Mouse (Mus musculus) embryonic stem cell, embryonic (primary cell): ENCODE data around the gene Mrps21.

Source experiments
- CTCF ChIA-PET, 4 experiments: fragments of 300-600 bp in 2 of 4; fragments of 350-600 bp in 2 of 4; sonication (Branson Sonifier 250); formaldehyde crosslinking; loops; one replicate each; lab custom pipeline; 2022; ENCODE audit warnings: inconsistent platforms in 2 of 4; lab: Charles Lee
- POLR2A ChIA-PET, 4 experiments: fragments of 300-600 bp in 2 of 4; fragments of 350-600 bp in 2 of 4; sonication (Branson Sonifier 250); formaldehyde crosslinking; loops; one replicate each; lab custom pipeline; 2022; ENCODE audit warnings: antibody characterized with exemption in 4 of 4, inconsistent platforms in 1 of 4; lab: Charles Lee

The Mrps21 gene

DNA sequence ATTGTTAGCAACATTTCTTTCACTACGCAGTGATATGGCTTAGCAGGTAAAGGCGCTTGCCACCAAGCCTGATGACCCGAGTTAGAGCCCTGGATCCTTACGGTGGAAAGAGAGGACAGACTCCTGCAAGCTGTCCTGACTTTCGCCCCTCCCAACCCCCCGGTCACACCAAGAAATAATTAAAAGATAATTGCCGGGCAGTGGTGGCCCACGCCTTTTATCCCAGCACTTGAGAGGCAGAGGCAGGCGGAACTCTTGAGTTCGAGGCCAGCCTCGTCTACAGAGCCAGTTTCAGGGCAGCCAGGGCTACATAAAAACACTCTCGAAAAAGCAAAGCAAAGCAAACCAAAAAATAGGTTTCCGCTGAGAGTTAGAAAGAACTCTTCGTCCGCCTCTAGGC lies 343 bp downstream of the Mrps21 start:
- ChIA-PET CTCF (interaction anchor here (0.5 to 1.6 kb wide), 6 partner anchors 9 to 781 kb away, joined by 3 to 5 read pairs (median 4); partner anchors contain the start of gene Ciart (in 1 of the 4)), POLR2A (interaction anchor here (0.5 to 3.6 kb wide), 51 partner anchors 8 to 585 kb away, joined by 3 to 42 read pairs (median 4); partner anchors contain the start of genes Prpf3 (in 4 of the 4), Ciart (in 3 of the 4), Car14 (in 2 of the 4) and Ensa (in 2 of the 4))

- CTCF ChIA-PET: interaction anchor here in 1 of 4 experiments (0.5 kb wide), 1 partner anchor 44 kb away, joined by 4 read pairs; no protein-coding TSS in a partner anchor
- POLR2A ChIA-PET: interaction anchor here in 2 of 4 experiments (0.7 to 3.4 kb wide), 8 partner anchors 9 to 96 kb away, joined by 3 to 14 read pairs (median 4); partner anchors contain the start of genes Ciart (in 2 of the 2) and Prpf3 (in 1 of the 2)
Measured at GRCm38 (mm10) chr3:95867408-95867807, 3.9 kb downstream of the Mrps21 start.

GRCm38 (mm10) chr3:95866071-95866470 lies 5.2 kb downstream of the Mrps21 start:
- CTCF ChIA-PET: interaction anchor here in 3 of 4 experiments (0.8 to 2.6 kb wide), 6 partner anchors 10 to 42 kb away, joined by 4 to 9 read pairs (median 4); partner anchors contain the start of gene Prpf3 (in 1 of the 3)
- POLR2A ChIA-PET: interaction anchor here in 3 of 4 experiments (0.7 to 4.0 kb wide), 21 partner anchors 8 to 377 kb away, joined by 3 to 20 read pairs (median 7); partner anchors contain the start of genes Prpf3 (in 3 of the 3), Ciart (in 2 of the 3), Aph1a (in 1 of the 3) and Car14 (in 1 of the 3)

GRCm38 (mm10) chr3:95865571-95865970 lies 5.7 kb downstream of the Mrps21 start:
- POLR2A ChIA-PET: interaction anchor here (0.7 to 4.0 kb wide), 32 partner anchors 8 to 397 kb away, joined by 3 to 20 read pairs (median 5); partner anchors contain the start of genes Ciart (in 3 of the 4), Prpf3 (in 3 of the 4), Aph1a (in 1 of the 4) and Car14 (in 1 of the 4)
- CTCF ChIA-PET: interaction anchor here (0.6 to 2.6 kb wide), 11 partner anchors 9 to 1382 kb away, joined by 3 to 9 read pairs (median 5); partner anchors contain the start of gene Prpf3 (in 1 of the 4)

DNA sequence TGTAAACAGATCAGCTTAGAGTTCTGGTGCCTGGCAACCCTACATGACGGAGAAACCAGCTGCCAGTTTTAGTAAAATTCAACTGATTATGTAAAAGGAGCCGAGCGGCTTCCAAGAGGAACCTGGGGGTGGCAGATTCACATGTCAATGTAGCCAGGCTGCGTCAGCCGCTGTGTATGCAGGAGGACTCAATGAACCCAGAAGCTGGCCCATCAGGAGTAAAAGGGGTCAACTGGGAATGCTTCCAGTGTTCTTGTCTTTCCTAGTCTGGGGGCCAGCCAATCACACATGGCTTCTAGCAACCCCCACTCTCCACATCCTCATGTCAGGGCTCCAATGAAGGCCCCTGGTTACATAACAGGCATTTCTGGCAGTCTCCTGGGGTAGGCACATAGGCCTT lies 6.3 kb downstream of the Mrps21 start:
- ChIA-PET POLR2A (interaction anchor here (0.5 to 4.0 kb wide), 45 partner anchors 9 to 431 kb away, joined by 3 to 20 read pairs (median 4); partner anchors contain the start of genes Ciart (in 3 of the 4), Prpf3 (in 3 of the 4), Car14 (in 2 of the 4) and Arnt (in 1 of the 4)), CTCF (interaction anchor here (0.6 to 2.6 kb wide), 16 partner anchors 9 to 1382 kb away, joined by 3 to 9 read pairs (median 4); partner anchors contain the start of gene Prpf3 (in 1 of the 4))

DNA sequence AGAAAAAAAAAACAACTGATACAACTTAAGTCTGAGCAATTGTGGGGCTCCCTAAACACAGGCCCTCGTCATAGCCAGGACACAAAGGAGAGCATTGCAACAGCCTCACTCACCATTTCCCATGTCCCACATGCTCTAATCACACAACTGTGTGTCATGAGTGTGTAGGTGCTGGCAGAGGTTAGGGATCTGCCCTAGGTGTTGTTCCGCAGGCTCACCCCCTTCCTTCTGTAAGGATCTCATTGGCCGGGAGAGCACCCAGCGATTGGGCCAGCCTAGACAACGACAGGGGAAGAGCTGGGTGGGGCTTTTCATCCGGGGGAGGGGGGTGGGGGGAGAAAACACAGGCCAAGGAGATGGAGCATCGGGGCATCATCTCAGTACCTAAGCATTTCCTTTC lies 7.7 kb downstream of the Mrps21 start:
- ChIA-PET CTCF (interaction anchor here in 3 of 4 experiments (0.5 to 2.6 kb wide), 9 partner anchors 36 to 994 kb away, joined by 3 to 9 read pairs (median 3); partner anchors contain the start of gene Ensa (in 1 of the 3)), POLR2A (interaction anchor here in 3 of 4 experiments (0.6 to 4.0 kb wide), 21 partner anchors 8 to 275 kb away, joined by 3 to 20 read pairs (median 4); partner anchors contain the start of genes Ciart (in 2 of the 3), Mrps21 (in 2 of the 3), Car14 (in 1 of the 3) and Golph3l (in 1 of the 3))

GRCm38 (mm10) chr3:95861796-95862195 lies 9.5 kb downstream of the Mrps21 start:
- CTCF ChIA-PET: interaction anchor here in 3 of 4 experiments (0.6 to 1.5 kb wide), 3 partner anchors 9 to 46 kb away, joined by 3 to 7 read pairs (median 4); partner anchors contain the start of gene Mrps21 (in 1 of the 3)

GRCm38 (mm10) chr3:95861216-95861615 lies 10.1 kb downstream of the Mrps21 start:
- POLR2A ChIA-PET: interaction anchor here in 1 of 4 experiments (0.6 to 2.6 kb wide), 3 partner anchors 11 to 176 kb away, joined by 3 to 11 read pairs (median 4); partner anchors contain the start of gene Mrps21
- CTCF ChIA-PET: no interaction called here

More at GRCm38 (mm10) chr3:95861796-95862195, 9.5 kb downstream of the Mrps21 start:
- POLR2A ChIA-PET: interaction anchor here in 2 of 4 experiments (0.6 to 2.6 kb wide), 4 partner anchors 10 to 177 kb away, joined by 3 to 11 read pairs (median 4); partner anchors contain the start of gene Mrps21 (in 1 of the 2)

- ChIA-PET POLR2A (interaction anchor here in 2 of 4 experiments (0.9 to 1.2 kb wide), 2 partner anchors 44 to 90 kb away, joined by 3 to 4 read pairs; partner anchors contain the start of gene Car14 (in 1 of the 2)), CTCF (interaction anchor here (0.6 to 1.0 kb wide), 9 partner anchors 9 to 323 kb away, joined by 3 to 8 read pairs (median 3); no protein-coding TSS in a partner anchor)
Measured at GRCm38 (mm10) chr3:95860323-95860722, 11.0 kb downstream of the Mrps21 start.

DNA sequence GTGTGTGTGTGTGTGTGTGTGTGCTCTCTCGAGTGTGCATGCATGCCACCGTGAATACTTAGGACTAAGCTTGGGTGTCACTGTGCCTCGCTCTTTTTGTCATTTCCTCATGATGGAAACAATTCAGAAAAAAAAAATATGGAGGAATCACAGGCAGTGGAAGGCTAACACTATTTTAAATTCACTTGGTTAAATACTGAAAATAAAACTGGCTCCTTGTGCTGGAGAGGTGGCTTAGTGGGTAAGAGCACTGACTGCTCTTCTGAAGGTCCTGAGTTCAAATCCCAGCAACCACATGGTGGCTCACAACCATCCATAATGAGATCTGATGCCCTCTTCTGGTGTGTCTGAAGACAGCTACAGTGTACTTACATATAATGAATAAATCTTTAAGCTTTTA lies 13.0 kb downstream of the Mrps21 start:
- ChIA-PET CTCF (interaction anchor here in 3 of 4 experiments (0.6 to 1.3 kb wide), 4 partner anchors 99 to 641 kb away, joined by 3 to 4 read pairs (median 4); partner anchors contain the start of genes Arnt (in 1 of the 3) and Gabpb2 (in 1 of the 3)), POLR2A (interaction anchor here in 3 of 4 experiments (0.5 to 1.4 kb wide), 7 partner anchors 9 to 703 kb away, joined by 3 to 9 read pairs (median 3); partner anchors contain the start of genes Ciart (in 1 of the 3), Mrps21 (in 1 of the 3) and Otud7b (in 1 of the 3))

- CTCF ChIA-PET: interaction anchor here in 3 of 4 experiments (0.7 kb wide), 3 partner anchors 236 to 617 kb away, joined by 3 to 4 read pairs (median 4); no protein-coding TSS in a partner anchor
- POLR2A ChIA-PET: interaction anchor here in 3 of 4 experiments (0.6 to 3.9 kb wide), 12 partner anchors 8 to 255 kb away, joined by 3 to 25 read pairs (median 6); partner anchors contain the start of genes BC028528 (in 1 of the 3) and Rprd2 (in 1 of the 3)
Measured at GRCm38 (mm10) chr3:95857050-95857449, 14.3 kb downstream of the Mrps21 start.

GRCm38 (mm10) chr3:95856115-95856514 lies 15.2 kb downstream of the Mrps21 start:
- POLR2A ChIA-PET: interaction anchor here (0.6 to 3.9 kb wide), 71 partner anchors 9 to 574 kb away, joined by 3 to 25 read pairs (median 4); partner anchors contain the start of genes Mrps21 (in 4 of the 4), BC028528 (in 3 of the 4), Ciart (in 2 of the 4) and Rprd2 (in 2 of the 4)
- CTCF ChIA-PET: interaction anchor here (0.5 to 1.1 kb wide), 5 partner anchors 9 to 235 kb away, joined by 3 to 5 read pairs (median 4); partner anchors contain the start of gene BC028528 (in 1 of the 4)

DNA sequence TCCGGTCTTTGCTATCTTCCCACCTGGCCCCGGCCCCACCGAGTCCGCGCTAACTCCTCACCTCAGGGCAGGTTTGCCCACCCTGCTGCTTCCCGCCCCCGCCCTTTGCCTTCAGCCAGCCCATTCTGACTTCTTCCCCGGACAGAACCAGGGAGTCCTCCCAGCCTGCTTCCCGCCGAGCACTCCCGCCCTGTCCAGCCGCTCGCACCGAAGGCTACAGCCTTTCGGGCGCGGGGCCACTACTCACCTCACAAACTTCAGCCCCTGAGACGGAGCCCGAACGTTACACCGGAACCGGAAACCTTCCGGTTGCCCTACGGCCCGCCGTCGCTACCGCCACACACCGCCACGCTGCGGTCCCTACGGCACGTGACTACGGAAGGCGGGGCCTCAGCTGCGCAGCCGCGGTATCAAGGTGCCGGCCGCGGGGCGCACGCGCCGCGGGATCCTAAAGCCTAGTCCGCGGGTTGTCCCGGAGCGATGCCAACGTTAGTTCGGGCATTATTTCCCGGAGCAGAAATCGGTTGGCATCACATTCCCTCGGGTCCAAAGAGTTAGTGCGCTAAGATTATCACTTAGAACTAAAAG lies 15.7 kb downstream of the Mrps21 start, which contains the start of gene Prpf3:
TSS of gene Prpf3 (minus strand) at position 384 of the 588 bp plus-strand sequence.
- ChIA-PET POLR2A (interaction anchor here (0.6 to 3.9 kb wide), 69 partner anchors 9 to 573 kb away, joined by 3 to 25 read pairs (median 4); partner anchors contain the start of genes Mrps21 (in 4 of the 4), BC028528 (in 3 of the 4), Ciart (in 2 of the 4) and Rprd2 (in 2 of the 4)), CTCF (interaction anchor here in 3 of 4 experiments (0.5 to 1.1 kb wide), 5 partner anchors 9 to 115 kb away, joined by 3 to 5 read pairs (median 4); partner anchors contain the start of gene BC028528 (in 1 of the 3))

- ChIA-PET POLR2A (interaction anchor here in 2 of 4 experiments (0.9 to 1.4 kb wide), 5 partner anchors 8 to 32 kb away, joined by 3 to 4 read pairs (median 3); no protein-coding TSS in a partner anchor), CTCF (interaction anchor here in 2 of 4 experiments (0.6 to 0.8 kb wide), 3 partner anchors 9 to 419 kb away, joined by 3 read pairs; no protein-coding TSS in a partner anchor)
Measured at GRCm38 (mm10) chr3:95851317-95851716, 20.0 kb downstream of the Mrps21 start.

DNA sequence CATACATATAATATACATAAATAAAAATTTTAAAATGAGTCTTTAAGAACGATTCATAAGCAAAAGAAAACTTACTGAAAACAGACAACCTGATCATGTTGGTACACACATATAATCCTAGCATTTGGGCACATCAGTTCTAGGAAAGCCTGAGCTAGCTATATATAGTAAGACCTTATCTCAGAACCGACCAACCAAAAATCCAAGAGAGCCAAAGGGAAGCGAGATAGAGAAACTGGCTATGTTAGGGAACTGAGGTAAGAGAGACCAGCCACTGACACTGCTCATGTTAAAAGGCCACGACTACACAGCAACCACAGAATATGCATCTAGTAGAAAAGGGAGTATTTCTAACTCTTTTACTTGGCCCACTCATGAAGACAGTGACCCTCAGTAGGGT lies 20.7 kb downstream of the Mrps21 start:
- POLR2A ChIA-PET: interaction anchor here in 2 of 4 experiments (1.1 to 1.4 kb wide), 4 partner anchors 8 to 31 kb away, joined by 3 to 4 read pairs (median 3); no protein-coding TSS in a partner anchor
- CTCF ChIA-PET: no interaction called here

GRCm38 (mm10) chr3:95842503-95843214 lies 28.7 kb downstream of the Mrps21 start:
- CTCF ChIA-PET: interaction anchor here in 3 of 4 experiments (0.6 to 1.0 kb wide), 9 partner anchors 17 to 738 kb away, joined by 3 to 5 read pairs (median 3); no protein-coding TSS in a partner anchor
- POLR2A ChIA-PET: interaction anchor here (0.5 to 4.2 kb wide), 10 partner anchors 9 to 419 kb away, joined by 3 to 25 read pairs (median 4); partner anchors contain the start of gene Prpf3 (in 1 of the 4)
